Mouse (Mus musculus) small intestine, adult 2 months (tissue): ENCODE data around the gene Neurl1a. TPM values are rescaled to one million over a fixed set of nuclear protein-coding genes. Genes with fewer than 3 reads are reported as not detected.

Experiments
- H3K27ac ChIP-seq: fragments of 200-500 bp; 2 replicates; pipeline ENCODE4 v1.5.1; 2012; ENCODE audit warnings: low read depth, low read length, control low read depth, inconsistent platforms; ENCODE audit not compliant: insufficient read depth
- H3K27me3 ChIP-seq: fragments of 200-500 bp; 2 replicates; pipeline ENCODE4 v1.6.1; 2012; ENCODE audit warnings: mild to moderate bottlenecking, moderate library complexity, low read length, inconsistent platforms; ENCODE audit not compliant: control insufficient read depth, insufficient read depth
- H3K36me3 ChIP-seq: fragments of 200-500 bp; 2 replicates; pipeline ENCODE4 v1.6.1; 2012; ENCODE audit warnings: mild to moderate bottlenecking, low read length, control low read depth, inconsistent platforms; ENCODE audit not compliant: control insufficient read depth, insufficient read depth
- H3K4me1 ChIP-seq: fragments of 200-500 bp; 2 replicates; pipeline ENCODE4 v1.6.1; 2012; ENCODE audit warnings: low read length, inconsistent platforms, mixed read lengths; ENCODE audit not compliant: control insufficient read depth, insufficient read depth, insufficient read length
- H3K4me3 ChIP-seq: fragments of 200-500 bp; 2 replicates; pipeline ENCODE4 v1.5.1; 2012; ENCODE audit warnings: low read depth, mild to moderate bottlenecking, control low read depth, inconsistent platforms, low read length, moderate library complexity
- CTCF ChIP-seq: fragments of 200-500 bp; IDR thresholded peaks from 2 replicates; pipeline ENCODE4 v1.5.1; 2012; ENCODE audit warnings: low read depth, mild to moderate bottlenecking, control low read depth, inconsistent platforms, low read length, moderate library complexity, mixed read lengths; ENCODE audit not compliant: insufficient replicate concordance, insufficient read length; ENCODE audit errors: extremely low read depth
- POLR2A ChIP-seq: fragments of 200-500 bp; IDR thresholded peaks from 2 replicates; pipeline ENCODE4 v1.6.1; 2012; ENCODE audit warnings: low read depth, mild to moderate bottlenecking, control low read depth, inconsistent platforms, low read length, moderate library complexity
- WGBS: fragments of 180-500 bp; shearing (Covaris S2); methylation state at CpG from one replicate; pipeline ENCODE4 v1.1.7; 2018; 5-methylcytosine and 5-hydroxymethylcytosine counted together
- polyA plus RNA-seq: library from polyadenylated mRNA; depleted of rRNA; stranded (reverse); fragments of >200 nt; gene quantifications from 2 replicates; pipeline ENCODE4 v1.2.3, GENCODE M21; 2012

The Neurl1a gene
- polyA plus RNA-seq, 1 experiment: 6.7 TPM

- TF ChIP-seq CTCF: no peak
- no peak for TF ChIP-seq POLR2A
- WGBS: 51% methylated on average over 1 of the region's 1 CpGs
- no peaks in the 10 kb centered on the region for H3K27me3 ChIP-seq
- H3K4me1 ChIP-seq: no peaks in the 10 kb centered on the region
- no peaks in the 10 kb centered on the region for H3K36me3 ChIP-seq
- H3K4me3 ChIP-seq: no peak overlapping the region
- H3K27ac ChIP-seq: no peak overlapping the region
Measured at GRCm38 (mm10) chr19:47213470-47213869, 34.9 kb downstream of the Neurl1a start.

- H3K4me1 ChIP-seq: no peaks in the 10 kb centered on the region
- no peak overlapping the region for H3K4me3 ChIP-seq
- H3K36me3 ChIP-seq: no peaks in the 10 kb centered on the region
- WGBS: 48% methylated on average over 5 of the region's 5 CpGs
- H3K27me3 ChIP-seq: no peaks in the 10 kb centered on the region
- H3K27ac ChIP-seq: no peak overlapping the region
- TF ChIP-seq CTCF (no peak), POLR2A (no peak)
Measured at GRCm38 (mm10) chr19:47216766-47217165, 38.1 kb downstream of the Neurl1a start.

DNA sequence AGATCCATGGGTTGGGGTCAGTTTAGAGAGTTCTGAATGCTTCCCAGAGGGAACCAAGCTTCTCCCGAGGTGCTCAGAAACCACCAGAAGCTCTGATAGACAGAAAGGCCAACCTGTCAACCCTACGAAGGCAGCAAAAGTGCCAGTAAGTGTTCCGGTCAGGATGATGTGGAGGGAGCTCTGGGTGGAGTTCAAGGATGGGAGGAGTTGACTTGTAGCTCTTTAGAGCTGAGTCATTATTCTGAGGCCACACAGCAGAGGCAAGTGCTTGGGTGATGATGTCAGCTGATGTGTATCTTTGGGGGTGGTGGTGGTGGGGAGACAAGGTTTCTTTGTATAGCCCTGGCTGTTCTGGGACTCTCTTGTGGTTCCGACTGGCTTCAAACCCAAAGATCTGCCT, 41.0 kb downstream of the Neurl1a start:
- no peak overlapping the region for H3K4me3 ChIP-seq
- H3K36me3 ChIP-seq: no peaks in the 10 kb centered on the region
- WGBS: 61% methylated on average over 4 of the region's 4 CpGs
- no peaks in the 10 kb centered on the region for H3K27me3 ChIP-seq
- H3K4me1 ChIP-seq: 0 out of 2 replicates have a peak, but pooled peaks cover 5% of the 10 kb centered on the region
- TF ChIP-seq CTCF (no peak), POLR2A (no peak)
- H3K27ac ChIP-seq: no peak overlapping the region

DNA sequence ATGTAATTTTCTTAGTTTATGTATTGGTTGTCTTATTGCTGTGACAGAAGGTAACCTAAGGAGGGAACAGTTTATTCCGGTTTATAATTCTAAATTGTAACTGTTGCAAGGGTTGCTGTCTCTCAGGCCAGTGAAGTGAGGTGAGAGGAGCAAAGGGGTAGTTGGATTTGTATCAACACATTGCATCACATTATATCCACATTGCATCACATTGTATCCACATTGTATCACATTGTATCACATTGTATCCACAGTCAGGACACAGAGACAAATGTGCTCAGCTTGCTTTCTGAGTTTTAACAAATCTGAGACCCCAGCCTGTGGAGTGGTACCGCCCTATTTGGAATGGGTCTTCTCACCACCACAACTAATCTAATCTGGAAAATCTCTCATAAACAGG, 41.6 kb downstream of the Neurl1a start:
- 0 out of 2 replicates have a peak, but pooled peaks cover 5% of the 10 kb centered on the region for H3K4me1 ChIP-seq
- H3K36me3 ChIP-seq: no peaks in the 10 kb centered on the region
- H3K27ac ChIP-seq: no peak overlapping the region
- WGBS: 89% methylated on average over 2 of the region's 2 CpGs
- H3K4me3 ChIP-seq: no peak overlapping the region
- TF ChIP-seq CTCF (no peak), POLR2A (no peak)
- H3K27me3 ChIP-seq: no peaks in the 10 kb centered on the region

DNA sequence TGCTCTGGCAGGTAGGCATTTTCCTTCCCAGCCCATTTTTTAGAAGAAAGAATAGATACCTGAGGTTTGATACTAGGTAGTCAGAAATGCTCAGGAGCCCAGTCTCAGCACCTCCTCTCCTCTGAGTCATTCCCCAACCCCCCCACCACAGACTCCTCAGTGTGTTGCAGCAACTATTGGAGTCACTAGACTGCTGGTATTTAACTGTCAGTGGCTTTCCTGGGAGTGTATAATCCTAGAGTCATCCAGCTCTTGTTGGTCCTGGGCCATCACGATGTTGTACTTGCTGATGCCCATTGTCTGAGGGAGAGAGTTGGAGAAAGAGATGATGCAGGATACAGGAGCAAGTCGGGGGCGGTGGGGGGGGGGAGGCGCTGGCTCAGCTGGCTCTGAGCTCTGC, 42.4 kb downstream of the Neurl1a start:
- Histone ChIP-seq H3K4me3 (no peak overlapping the region), H3K4me1 (0 out of 2 replicates have a peak, but pooled peaks cover 5% of the 10 kb centered on the region), H3K27me3 (no peaks in the 10 kb centered on the region), H3K36me3 (no peaks in the 10 kb centered on the region), H3K27ac (no peak overlapping the region)
- WGBS: 84% methylated on average over 4 of the region's 4 CpGs
- no peak for TF ChIP-seq POLR2A
- no peak for TF ChIP-seq CTCF

- no peak overlapping the region for H3K4me3 ChIP-seq
- TF ChIP-seq POLR2A (no peak), CTCF (no peak)
- 0 out of 2 replicates have a peak, but pooled peaks cover 5% of the 10 kb centered on the region for H3K4me1 ChIP-seq
- WGBS: 61% methylated on average over 7 of the region's 7 CpGs
- no peaks in the 10 kb centered on the region for H3K27me3 ChIP-seq
- H3K27ac ChIP-seq: no peak overlapping the region
- H3K36me3 ChIP-seq: no peaks in the 10 kb centered on the region
Measured at GRCm38 (mm10) chr19:47221500-47222153, 43.0 kb downstream of the Neurl1a start.

DNA sequence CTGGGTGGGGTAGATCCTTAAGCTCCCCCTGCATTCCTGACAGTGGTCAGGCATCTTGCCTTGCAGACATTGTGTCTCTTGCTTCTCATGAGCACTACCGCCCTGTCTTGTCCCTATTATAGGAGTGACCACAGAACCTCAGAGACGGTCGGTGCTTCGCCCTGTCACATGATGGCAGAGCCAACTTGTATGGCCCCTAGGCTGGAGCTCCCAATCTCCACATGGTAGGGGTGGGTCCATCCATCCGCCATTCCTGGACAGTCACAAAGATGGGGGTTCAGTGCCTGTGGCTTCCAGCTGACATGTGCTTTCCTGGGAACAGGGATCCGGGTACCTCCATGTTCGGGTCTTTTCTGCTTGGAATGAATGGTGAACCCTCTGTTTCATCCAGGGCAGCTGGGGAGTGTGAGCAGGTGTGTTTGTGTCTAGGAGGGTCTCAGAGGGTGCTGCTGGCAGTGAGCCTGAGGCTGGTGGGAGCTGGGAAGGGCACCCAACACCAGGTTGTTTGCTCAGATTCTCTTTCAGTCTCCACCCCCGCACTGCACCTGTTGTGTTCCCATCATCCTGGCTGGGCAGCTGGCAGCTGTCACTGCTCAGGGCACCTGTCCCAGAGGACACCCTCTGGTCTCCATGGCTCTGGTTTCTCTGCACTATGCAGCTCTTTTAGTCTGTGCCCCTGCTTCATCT, 43.7 kb downstream of the Neurl1a start:
- 59% methylated on average over 8 of the region's 8 CpGs for WGBS
- H3K36me3 ChIP-seq: no peaks in the 10 kb centered on the region
- no peak overlapping the region for H3K27ac ChIP-seq
- TF ChIP-seq POLR2A (no peak), CTCF (no peak)
- H3K4me1 ChIP-seq: 0 out of 2 replicates have a peak, but pooled peaks cover 5% of the 10 kb centered on the region
- H3K4me3 ChIP-seq: no peak overlapping the region
- no peaks in the 10 kb centered on the region for H3K27me3 ChIP-seq
